Mouse (Mus musculus) brain, embryonic 18.5 days (tissue): Measurements from ENCODE around the gene Gpr37l1.

Source experiments
- DNase-seq: peaks from one replicate; pipeline ENCODE4 v3.0.0-alpha.2; 2012; ENCODE audit warnings: low read depth, low spot score

Gpr37l1 gene

DNA sequence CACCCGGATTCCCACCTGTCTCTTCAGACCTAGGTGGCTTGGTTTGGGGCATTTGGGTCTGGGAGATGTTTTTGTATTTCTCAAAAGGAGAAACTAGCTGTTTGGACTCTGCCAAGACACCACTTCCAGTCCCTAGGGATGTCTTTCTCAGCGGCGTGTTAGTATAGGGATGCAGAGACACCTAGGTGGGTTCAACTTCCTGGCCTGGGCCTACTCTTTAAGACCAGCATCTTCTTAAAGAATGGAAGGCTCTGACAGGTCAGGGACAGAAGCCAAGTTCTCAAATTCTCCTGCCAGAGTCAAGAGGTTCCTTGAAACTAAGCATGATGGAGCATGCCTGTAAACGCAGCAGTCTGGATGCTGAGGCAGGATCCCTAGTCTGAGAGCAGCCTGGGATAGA lies 19.0 kb downstream of the Gpr37l1 start:
- DNase-seq = no peak

DNA sequence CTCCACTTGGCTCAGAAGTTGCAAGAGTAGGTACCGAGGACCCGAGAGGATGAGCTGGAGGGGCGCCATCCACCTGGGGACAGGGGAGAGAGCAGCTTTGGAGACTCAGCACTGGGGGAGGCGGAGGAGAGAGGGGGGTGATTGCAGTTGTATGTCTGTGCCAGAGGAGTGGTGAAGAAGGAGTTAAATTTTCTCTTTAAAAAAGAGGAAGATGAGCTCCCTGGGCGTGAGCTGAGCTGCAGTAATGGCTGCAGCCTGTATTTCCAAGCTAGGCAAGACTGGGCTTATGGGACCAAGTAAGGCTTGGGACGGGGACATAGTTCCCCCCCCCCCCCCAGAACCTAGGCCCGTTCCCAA lies 19.8 kb downstream of the Gpr37l1 start:
- no peak for DNase-seq

DNA sequence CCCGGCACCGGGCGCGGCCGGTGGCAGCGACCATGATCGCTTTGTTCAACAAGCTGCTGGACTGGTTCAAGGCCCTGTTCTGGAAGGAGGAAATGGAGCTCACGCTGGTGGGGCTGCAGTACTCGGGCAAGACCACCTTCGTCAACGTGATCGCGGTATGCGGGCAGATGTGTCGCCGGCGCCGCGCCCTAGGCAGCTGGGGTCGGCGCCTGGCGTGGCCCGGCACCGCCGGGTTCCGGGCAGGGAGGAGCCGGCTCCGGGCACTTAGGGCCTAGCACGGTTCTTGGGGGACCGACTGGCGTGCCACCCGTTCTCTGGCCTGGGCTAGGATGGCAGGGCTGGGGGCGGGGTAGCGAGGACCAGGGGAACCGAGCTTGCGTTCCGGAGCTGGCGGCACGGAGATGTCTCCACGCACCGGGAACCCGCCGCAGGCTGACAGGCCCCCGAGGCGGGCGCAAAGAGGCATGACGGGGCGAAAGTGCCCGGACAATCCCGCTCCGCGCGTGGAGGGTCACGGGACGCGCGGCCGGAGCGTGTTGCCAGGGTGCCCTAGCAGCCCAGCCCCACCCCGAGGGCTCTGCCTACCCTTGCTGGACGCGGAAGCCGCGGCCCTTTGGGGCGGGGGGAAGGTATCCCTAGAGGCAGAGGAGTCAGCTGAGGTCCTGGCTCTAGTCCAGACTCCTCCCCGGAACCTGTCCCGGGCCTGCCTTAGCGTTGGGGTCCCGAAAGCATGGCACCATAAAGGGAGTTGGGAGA lies 20.4 kb downstream of the Gpr37l1 start:
- no peak for DNase-seq

DNA sequence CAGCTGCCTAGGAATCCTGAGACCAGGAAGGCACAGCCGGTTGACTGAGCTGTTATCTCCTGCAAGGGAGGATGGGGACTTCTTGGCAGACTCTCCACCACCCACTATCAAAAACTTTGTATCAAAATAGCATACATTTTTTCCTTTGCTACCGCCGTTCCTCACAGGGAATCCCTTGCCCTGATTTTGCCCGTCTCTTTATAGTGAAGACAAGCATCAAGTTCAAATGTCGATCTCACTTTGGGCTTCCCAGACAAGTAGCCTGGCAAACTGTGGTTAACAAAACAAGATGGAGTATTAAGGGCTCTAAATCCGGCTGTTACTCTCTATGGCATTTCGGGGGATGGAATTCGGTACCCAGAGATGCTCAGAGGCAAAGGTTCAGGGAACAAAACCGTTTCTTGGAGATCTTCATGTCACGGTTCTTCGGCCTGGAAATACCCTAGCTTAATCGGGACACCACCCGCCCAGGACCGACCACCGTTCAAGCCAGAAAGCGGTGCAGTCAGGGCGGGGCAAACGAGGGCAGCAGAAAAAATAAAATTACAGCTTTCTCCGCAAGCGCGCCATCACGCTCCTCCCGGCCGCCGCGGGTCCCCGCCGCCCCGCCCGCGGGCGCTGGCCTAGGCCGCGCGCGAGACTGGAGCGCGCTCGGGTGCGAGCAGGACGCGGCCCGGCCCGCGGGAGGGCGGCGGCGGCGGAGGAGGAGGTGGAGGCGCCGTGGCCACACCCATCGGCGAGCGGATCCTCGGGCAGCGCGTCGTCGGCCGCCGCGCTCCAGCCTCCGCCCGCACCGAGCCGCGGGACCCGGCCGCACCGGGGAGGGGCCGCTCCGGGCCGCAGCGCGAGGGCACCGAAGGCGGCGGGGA lies 21.2 kb downstream of the Gpr37l1 start, which contains the start of gene Arl8a:
Gene Arl8a (plus strand): TSS at position 748 of the 869 bp plus-strand sequence.
- no peak for DNase-seq

DNA sequence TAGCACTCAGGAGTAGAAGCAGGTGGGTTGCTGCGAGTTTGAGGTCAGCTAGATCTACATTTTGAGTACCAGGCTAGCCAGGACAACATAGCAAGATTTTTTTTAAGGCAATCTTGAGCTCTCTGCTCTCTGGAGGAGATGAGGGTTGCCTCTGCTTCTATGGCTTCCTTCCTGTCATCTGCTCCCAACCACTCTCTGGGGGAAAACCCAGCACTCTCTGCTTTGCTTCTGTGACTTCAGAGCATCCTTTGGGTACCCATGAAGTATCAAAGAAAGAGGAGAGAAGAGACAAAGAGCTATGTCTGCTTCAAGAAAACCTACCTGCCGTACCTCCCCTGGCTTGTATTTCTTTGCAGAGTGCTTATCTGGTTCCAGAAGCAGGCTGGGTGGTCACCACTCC lies 23.5 kb downstream of the Gpr37l1 start:
- no peak for DNase-seq

DNA sequence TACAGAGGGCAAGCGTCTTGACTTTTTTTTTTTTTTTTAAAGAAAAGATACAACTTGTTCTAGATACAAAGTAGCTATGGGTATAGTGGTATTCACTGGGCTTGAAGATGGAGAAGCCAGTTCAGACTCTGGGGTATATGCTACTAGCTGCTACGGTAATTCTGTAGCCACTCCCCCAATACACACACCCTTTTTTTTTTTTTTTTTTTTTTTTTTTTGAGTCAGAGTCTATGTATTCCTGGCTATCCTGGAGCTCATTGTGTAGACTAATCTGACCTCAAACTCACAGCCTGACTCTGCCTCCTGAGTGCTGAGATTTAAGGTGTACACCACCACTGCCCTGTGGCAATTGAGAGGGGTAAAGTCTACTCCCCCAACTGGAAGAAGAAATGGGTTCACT lies 25.0 kb downstream of the Gpr37l1 start:
- DNase-seq = no peak

DNA sequence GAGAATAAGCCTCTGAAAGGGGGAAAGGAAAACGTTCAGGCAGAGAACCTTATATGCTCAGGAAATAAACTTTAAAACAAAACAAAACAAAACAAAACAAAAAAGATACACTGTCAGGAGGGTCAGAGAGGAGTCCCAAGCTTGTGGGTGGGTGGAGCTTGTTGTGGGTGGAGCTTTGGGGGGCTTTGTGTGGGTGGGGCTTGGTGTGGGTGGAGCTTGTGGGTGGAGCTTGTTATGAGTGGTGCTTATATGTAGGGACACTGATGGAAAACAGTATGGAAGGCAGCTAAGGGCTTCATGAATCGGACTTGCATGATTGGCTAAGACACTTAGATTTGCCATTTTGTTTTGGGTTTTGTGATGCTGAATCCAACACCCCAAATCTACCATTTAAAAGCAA lies 27.6 kb downstream of the Gpr37l1 start:
- no peak for DNase-seq

DNA sequence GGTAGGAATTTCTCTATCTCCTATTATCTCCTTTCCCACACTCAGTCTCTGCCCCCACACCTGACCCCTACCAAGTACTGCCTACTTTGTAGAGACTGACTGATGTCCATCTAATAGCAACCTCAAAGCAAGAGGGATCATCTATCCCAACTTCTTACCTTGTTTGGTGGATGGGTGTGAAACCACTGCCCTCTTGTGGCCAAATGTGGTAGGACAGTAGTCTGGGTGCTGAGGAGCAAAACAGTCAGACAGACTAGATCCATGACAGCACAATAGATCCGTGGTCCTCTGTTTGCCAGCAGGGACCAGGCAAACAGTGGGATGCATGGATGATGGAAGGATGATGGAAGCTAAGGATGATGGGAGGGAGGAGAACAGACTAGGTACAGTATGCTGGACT lies 31.0 kb downstream of the Gpr37l1 start:
- DNase-seq = peak; percentile 32

DNA sequence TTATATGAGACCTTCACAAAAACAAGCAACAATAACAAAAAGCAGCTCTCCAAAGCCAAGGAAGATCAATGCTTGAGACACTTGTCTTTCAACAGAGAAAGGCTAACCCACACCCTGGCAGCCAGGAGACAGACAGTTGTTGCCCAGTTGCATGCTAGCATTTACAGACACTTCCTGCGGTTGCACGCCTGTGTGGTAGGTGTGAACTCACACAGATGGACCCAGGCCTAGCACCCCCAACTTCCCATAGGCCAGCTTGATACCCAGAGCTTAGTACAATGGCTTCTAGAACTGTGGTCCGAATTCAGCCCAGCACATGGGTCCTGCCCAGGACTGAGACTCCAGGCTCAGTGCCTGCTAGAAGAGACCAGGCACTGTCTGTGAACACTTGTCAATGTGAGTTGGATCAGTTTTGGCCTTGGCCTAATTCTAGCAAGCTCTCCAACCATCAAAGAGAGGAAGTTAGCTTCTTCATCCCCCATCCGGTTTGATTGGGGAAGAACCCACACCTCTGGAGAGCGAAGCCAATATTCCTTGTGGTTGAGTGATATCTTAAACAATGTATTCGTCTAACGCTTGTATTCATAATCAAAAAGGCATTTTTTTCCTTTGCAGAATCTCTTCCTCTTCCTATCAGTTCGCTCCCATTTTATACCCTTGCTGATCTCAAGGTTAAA lies 32.2 kb downstream of the Gpr37l1 start:
- no peak for DNase-seq

DNA sequence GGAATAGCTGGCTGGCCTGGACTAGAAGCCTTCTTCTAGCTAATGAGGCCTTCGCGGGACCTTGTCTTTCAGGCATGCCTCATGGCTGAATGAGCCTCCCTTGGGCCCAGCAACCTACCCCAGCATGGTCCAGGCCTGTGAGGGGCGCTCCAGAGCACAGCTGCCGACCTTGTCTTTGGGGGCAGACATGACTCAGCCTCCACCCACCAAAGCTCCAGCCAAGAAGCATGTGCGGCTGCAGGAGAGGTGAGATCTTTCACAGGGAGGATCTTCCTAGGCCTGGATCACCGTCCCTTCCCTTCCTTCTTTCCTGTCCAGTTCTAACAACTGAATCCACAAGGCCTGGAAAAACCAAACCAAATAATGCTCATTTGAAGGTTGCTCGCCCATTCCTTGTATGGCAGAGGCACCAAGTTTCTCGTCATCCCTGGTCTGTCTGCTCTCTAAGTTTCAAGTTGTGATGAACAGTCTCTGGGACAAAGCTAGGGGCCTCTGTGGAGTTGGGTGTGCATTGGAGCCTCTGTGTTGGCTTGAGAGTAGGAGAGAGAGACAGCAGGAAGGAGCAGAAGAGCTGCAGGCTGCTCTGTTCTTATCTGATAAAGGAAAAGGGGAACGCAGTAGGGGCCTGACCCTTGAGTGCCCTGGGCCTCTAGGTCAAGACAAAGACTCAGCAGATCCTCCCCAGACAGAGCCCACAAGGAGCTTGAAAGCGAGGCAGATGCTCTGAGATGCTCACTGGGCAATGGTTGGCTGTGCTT lies 33.6 kb downstream of the Gpr37l1 start:
- no peak for DNase-seq

DNA sequence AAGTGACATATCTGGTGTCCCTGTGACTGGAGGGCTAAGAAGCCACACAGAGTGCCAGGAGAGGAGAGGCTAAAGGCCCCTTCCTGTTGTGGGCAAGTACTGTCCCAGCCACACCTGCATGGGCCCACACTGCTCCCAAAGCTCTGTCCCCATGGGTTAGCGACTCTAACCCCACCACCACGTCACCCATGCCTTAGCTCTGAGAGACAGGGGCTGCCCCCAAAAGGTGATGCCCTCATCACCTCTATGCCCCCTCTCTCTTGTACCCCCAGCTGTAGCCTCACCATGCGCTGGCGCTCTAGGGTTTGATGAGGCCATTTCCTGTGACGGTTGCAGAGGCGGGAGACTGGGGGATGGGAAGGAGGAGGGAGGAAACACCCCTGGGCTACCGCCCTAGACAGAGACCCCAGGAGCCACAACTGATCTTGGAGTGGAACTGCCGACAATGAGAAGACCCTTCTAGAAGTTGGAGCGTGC lies 34.5 kb downstream of the Gpr37l1 start:
- DNase-seq = no peak

DNA sequence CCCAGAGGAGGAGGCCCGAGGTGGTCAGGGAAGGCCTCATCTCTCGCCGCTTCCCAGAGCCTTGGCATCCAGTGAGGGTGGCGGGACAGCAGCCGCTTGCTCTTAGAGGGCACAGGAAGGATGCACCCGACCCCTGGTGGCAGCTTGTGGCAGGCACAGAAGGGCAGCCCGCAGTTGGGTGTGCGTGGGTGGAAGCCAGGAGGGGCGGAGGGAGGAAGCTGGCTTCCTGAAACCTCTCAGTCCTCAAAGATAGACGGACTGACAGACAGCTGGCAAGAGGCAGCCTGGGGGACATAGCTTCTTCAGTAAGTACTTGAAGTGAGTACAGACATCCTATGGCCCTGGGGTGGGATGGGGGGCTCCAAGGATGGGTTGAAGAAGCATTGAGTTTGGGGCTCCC lies 35.0 kb downstream of the Gpr37l1 start, which contains the start of gene Ptpn7:
Gene Ptpn7 (plus strand): TSS at position 228 of the 400 bp plus-strand sequence.
- DNase-seq = no peak

DNA sequence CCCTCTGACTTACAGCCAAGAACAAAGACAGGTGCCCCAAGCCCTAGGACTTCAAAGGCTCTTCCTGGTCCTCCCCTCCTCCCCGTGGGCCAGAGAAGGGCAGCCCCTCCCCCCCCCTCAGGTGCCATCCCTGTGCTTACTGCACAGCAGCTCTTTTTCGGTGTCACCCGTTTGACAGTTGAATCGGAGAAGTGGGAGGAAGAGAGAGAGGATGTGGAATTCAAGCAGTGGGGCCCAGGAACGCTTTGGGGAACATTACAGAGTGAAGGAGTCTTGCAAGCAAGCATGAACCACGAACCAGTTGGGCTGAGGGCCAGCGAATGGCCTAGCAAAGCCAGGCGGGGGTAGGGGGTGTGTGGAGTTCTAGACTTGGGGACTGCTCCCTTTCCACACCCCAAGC lies 35.9 kb downstream of the Gpr37l1 start:
- no peak for DNase-seq

DNA sequence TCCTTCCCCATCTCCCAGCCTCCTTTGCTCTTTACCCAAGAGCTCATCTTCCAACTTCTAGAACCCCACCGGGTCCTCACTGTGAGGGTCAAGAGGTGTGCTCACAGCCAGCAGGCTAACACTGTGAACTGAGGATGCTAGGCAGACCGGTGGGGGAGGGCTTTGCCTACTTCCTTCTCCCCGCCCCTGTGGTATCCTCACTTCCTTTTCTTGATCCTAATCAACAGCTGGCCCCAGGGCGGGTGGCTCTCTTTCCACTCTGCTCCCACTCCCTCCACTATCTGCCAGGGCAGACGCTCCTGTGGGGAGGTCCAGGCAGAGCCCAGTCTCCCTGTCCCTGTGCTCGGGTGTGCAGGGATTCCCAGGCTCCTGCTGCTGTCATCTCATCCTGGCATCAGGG lies 36.4 kb downstream of the Gpr37l1 start:
- DNase-seq = no peak

DNA sequence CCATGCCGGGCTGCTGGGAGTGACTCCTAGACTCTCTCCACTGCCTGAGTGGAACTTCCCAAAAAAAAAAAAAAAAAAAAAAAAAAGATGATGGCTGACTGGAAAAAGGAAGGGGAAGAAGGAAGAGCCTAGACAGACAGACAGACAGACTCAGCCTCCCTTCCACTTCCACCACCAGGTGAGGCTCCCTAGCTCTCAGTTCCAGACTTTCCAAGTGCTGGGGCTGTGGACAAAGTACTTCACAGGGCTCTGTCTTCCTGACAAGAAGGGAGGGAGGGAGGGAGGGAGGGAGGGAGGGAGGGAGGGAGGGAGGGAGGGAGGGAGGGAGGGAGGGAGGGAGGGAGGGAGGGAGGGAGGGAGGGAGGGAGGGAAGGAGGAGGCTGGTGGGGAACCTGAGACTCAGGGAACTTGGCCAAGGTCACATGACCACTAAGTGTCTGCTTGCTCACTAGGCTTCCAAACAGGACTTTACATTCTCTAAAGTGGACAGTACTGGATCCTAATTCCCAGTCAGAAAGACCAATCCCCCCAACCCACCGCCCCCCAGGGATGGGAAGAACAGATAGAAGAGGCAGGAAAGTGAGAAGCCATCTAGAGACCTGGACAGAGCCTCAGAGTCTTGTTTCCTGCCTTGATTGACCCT lies 37.0 kb downstream of the Gpr37l1 start:
- no peak for DNase-seq

DNA sequence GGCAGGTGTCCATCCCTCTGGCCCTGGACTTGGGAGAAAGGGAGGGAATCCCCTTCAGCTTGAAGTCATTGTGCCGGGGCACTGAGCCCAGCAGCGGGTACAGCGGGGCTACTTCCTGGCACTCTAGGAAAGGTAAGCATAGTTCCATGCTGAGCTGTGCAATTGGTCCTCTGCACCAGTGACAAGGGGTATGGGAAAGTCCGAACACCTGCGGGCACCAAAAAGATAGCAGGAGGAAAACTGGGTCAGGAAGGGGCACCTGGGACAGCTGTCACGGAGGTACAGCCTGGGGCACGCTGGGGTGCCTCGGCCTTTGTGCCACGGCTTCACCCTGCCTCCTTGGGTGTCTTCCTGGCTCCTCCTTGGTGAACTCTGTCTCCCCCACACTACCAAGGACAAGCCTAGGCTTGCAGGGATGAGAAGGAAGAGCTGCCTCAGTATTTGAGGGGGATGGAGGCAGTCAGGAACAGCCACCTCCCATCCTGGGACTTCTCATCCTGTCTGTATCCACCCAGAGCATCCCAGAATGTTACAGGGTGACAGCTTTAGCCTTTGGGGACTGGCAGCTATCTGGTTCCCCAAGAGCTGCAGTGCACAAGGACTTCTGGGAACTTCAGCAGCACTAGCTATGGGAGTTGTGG lies 37.8 kb downstream of the Gpr37l1 start:
- no peak for DNase-seq

DNA sequence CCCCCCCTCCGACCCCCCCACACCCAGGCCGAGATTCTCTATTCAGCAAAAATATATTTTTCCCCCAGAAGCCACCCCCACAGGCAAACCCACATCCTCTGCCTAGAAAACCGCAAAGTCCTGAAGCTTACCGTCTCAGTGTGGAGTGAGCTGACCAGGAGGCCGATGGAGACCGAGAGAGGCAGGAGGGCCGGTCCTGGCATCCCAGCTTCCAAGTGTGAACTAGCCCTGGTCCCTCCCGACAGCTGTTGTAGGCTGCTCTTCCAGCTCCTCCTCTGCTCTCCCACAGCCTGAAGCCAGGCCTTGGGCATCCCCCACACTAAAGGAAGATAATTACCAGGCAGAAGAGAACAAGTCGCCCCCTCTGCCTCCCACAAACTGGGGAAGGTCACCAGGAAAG lies 38.5 kb downstream of the Gpr37l1 start:
- DNase-seq = no peak

DNA sequence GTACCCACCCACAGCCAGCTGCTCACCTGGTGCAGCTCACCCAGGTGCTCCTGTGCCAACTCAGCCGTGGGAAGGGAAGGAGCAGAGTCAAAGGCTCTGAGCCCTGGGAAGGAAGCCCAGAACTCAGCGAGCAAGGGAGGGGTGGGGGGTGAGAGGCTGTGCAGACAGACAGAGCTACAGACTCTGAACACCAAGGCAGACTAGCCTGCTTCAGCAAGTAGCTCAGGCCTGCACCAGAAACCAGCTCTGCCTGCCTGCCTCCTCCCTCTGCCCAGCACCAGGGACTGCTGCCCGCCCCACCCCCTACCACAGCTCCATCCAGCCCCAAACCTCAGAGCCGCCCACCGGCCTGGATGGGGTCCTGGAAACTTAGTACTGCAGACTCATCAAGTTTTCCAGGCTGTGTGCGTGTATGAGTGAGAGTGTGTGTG lies 39.5 kb downstream of the Gpr37l1 start:
- DNase-seq = no peak

DNA sequence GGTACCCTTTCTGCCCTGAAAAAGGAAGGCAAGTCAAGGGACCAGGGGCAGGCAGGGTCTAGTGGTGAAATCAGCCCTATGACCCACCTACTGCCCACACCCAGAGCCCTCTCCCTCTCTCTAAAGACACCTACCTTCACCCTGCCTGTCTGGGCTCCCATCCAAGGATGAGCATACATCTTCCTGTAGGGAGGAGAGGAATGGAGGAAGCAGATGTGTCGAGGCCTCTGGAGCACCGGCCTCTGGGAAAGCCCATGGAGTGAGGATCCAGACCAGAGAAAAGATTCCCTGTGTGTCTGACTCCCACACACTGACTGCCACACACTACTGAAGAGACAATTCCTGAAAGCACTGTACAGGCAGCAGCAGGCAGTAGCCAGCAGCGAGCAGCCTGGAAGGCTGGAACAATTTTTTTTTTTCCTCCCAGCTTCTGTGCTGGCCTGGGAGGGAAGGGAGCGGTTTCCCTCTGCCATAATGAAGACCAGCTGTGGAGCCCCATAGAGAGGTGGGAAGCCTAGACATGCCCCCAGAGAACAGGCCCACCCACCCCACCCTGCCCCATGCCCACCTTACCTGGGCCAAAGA lies 40.9 kb downstream of the Gpr37l1 start:
- DNase-seq = no peak

DNA sequence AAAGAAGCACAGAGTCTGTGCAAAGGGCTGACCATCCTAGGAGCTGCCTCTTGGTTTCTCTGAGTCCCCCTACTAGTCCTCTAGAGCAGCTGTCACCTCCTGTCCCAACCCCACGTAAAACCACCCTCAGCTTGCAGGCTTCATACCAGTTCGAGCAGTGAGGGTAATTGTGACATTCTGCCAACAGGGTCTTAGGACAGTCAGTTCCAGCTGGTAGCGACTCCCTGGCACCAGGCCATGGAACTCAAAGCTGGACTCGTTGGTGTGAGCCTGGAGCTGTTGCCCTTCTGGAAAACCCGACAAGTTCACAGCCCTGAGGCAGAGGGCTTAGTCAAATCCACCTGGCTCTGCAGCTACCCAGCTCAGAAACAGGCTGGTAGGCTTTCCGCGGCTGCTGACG lies 41.5 kb downstream of the Gpr37l1 start:
- DNase-seq = no peak
